Mouse (Mus musculus): Measurements from ENCODE around the gene Ywhae. TPM values are rescaled to one million over a fixed set of nuclear protein-coding genes. Genes with fewer than 3 reads are reported as not detected.

Gene Ywhae
- polyA plus RNA-seq, 1 experiment: 46.8 TPM

- no peak for TF ChIP-seq POLR2A (IDR thresholded peaks at IDR 0.05; ENCODE audit: low read depth, low read length)
- no peak for TF ChIP-seq CTCF (IDR thresholded peaks at IDR 0.05; ENCODE audit: extremely low read depth, insufficient read length, insufficient replicate concordance, low read depth, low read length)
- no peak overlapping the region for H3K4me3 ChIP-seq (ENCODE audit: low read depth, low read length)
- no peaks in the 10 kb centered on the region for H3K36me3 ChIP-seq (ENCODE audit: control insufficient read depth, insufficient read depth, low read length)
- H3K27me3 ChIP-seq (ENCODE audit: control insufficient read depth, insufficient read depth, low read length): peaks cover 29% of the 10 kb centered on the region
- H3K27ac ChIP-seq (ENCODE audit: insufficient read depth, low read depth, low read length): no peak overlapping the region
- WGBS: 74% methylated on average over 5 of the region's 5 CpGs
- no peaks in the 10 kb centered on the region for H3K4me1 ChIP-seq (ENCODE audit: control insufficient read depth, insufficient read depth, insufficient read length, low read length)
Observed at GRCm38 (mm10) chr11:75792535-75792934, 59.9 kb downstream of the Ywhae start.

- no peak overlapping the region for H3K4me3 ChIP-seq (ENCODE audit: low read depth, low read length)
- H3K27ac ChIP-seq (ENCODE audit: insufficient read depth, low read depth, low read length): no peak overlapping the region
- no peaks in the 10 kb centered on the region for H3K36me3 ChIP-seq (ENCODE audit: control insufficient read depth, insufficient read depth, low read length)
- no peak for TF ChIP-seq POLR2A (IDR thresholded peaks at IDR 0.05; ENCODE audit: low read depth, low read length)
- no peak for TF ChIP-seq CTCF (IDR thresholded peaks at IDR 0.05; ENCODE audit: extremely low read depth, insufficient read length, insufficient replicate concordance, low read depth, low read length)
- no peaks in the 10 kb centered on the region for H3K4me1 ChIP-seq (ENCODE audit: control insufficient read depth, insufficient read depth, insufficient read length, low read length)
- H3K27me3 ChIP-seq (ENCODE audit: control insufficient read depth, insufficient read depth, low read length): peaks cover 29% of the 10 kb centered on the region
- 89% methylated on average over 5 of the region's 5 CpGs for WGBS
Observed at GRCm38 (mm10) chr11:75793351-75793750, 60.7 kb downstream of the Ywhae start.

- H3K4me3 ChIP-seq (ENCODE audit: low read depth, low read length): peak overlapping the region; percentile 50
- 17% methylated on average over 45 of the region's 45 CpGs for WGBS
- H3K4me1 ChIP-seq (ENCODE audit: control insufficient read depth, insufficient read depth, insufficient read length, low read length): no peaks in the 10 kb centered on the region
- no peak for TF ChIP-seq CTCF (IDR thresholded peaks at IDR 0.05; ENCODE audit: extremely low read depth, insufficient read length, insufficient replicate concordance, low read depth, low read length)
- no peak for TF ChIP-seq POLR2A (IDR thresholded peaks at IDR 0.05; ENCODE audit: low read depth, low read length)
- no peak overlapping the region for H3K27ac ChIP-seq (ENCODE audit: insufficient read depth, low read depth, low read length)
- peaks cover 29% of the 10 kb centered on the region for H3K27me3 ChIP-seq (ENCODE audit: control insufficient read depth, insufficient read depth, low read length)
- no peaks in the 10 kb centered on the region for H3K36me3 ChIP-seq (ENCODE audit: control insufficient read depth, insufficient read depth, low read length)
Observed at GRCm38 (mm10) chr11:75794602-75795320, 62.1 kb downstream of the Ywhae start.

- Histone ChIP-seq H3K4me1 (ENCODE audit: control insufficient read depth, insufficient read depth, insufficient read length, low read length) (no peaks in the 10 kb centered on the region), H3K36me3 (ENCODE audit: control insufficient read depth, insufficient read depth, low read length) (no peaks in the 10 kb centered on the region), H3K4me3 (ENCODE audit: low read depth, low read length) (peak overlapping the region; percentile 50), H3K27ac (ENCODE audit: insufficient read depth, low read depth, low read length) (no peak overlapping the region), H3K27me3 (ENCODE audit: control insufficient read depth, insufficient read depth, low read length) (peaks cover 29% of the 10 kb centered on the region)
- TF ChIP-seq CTCF (IDR thresholded peaks at IDR 0.05; ENCODE audit: extremely low read depth, insufficient read length, insufficient replicate concordance, low read depth, low read length): no peak
- TF ChIP-seq POLR2A (IDR thresholded peaks at IDR 0.05; ENCODE audit: low read depth, low read length): no peak
- WGBS: 3% methylated on average over 42 of the region's 42 CpGs
Observed at GRCm38 (mm10) chr11:75795321-75795636, 62.6 kb downstream of the Ywhae start.

- Histone ChIP-seq H3K4me3 (ENCODE audit: low read depth, low read length) (peak within 1 kb of the TSS; percentile 50), H3K36me3 (ENCODE audit: control insufficient read depth, insufficient read depth, low read length) (no peaks in the 10 kb centered on the region), H3K4me1 (ENCODE audit: control insufficient read depth, insufficient read depth, insufficient read length, low read length) (no peaks in the 10 kb centered on the region), H3K27ac (ENCODE audit: insufficient read depth, low read depth, low read length) (no peak within 1 kb of the TSS), H3K27me3 (ENCODE audit: control insufficient read depth, insufficient read depth, low read length) (peaks cover 29% of the 10 kb centered on the region)
- no peak for TF ChIP-seq CTCF (IDR thresholded peaks at IDR 0.05; ENCODE audit: extremely low read depth, insufficient read length, insufficient replicate concordance, low read depth, low read length)
- TF ChIP-seq POLR2A (IDR thresholded peaks at IDR 0.05; ENCODE audit: low read depth, low read length): no peak
- WGBS: 12% methylated on average over 36 of the region's 37 CpGs
Observed at GRCm38 (mm10) chr11:75796029-75796445, 63.4 kb downstream of the Ywhae start, which contains the start of gene Doc2b. Doc2b (minus strand) TSS chr11:75796049.

GRCm38 (mm10) chr11:75796536-75797246 lies 64.0 kb downstream of the Ywhae start:
- Histone ChIP-seq H3K27ac (ENCODE audit: insufficient read depth, low read depth, low read length) (no peak overlapping the region), H3K4me1 (ENCODE audit: control insufficient read depth, insufficient read depth, insufficient read length, low read length) (no peaks in the 10 kb centered on the region), H3K36me3 (ENCODE audit: control insufficient read depth, insufficient read depth, low read length) (no peaks in the 10 kb centered on the region), H3K27me3 (ENCODE audit: control insufficient read depth, insufficient read depth, low read length) (peaks cover 29% of the 10 kb centered on the region), H3K4me3 (ENCODE audit: low read depth, low read length) (no peak overlapping the region)
- no peak for TF ChIP-seq POLR2A (IDR thresholded peaks at IDR 0.05; ENCODE audit: low read depth, low read length)
- no peak for TF ChIP-seq CTCF (IDR thresholded peaks at IDR 0.05; ENCODE audit: extremely low read depth, insufficient read length, insufficient replicate concordance, low read depth, low read length)
- WGBS: 77% methylated on average over 13 of the region's 13 CpGs

GRCm38 (mm10) chr11:75801369-75801768 lies 68.7 kb downstream of the Ywhae start:
- Histone ChIP-seq H3K27ac (ENCODE audit: insufficient read depth, low read depth, low read length) (no peak overlapping the region), H3K27me3 (ENCODE audit: control insufficient read depth, insufficient read depth, low read length) (peaks cover 5% of the 10 kb centered on the region; the same call in 1 of the 2 replicates), H3K36me3 (ENCODE audit: control insufficient read depth, insufficient read depth, low read length) (no peaks in the 10 kb centered on the region), H3K4me3 (ENCODE audit: low read depth, low read length) (no peak overlapping the region), H3K4me1 (ENCODE audit: control insufficient read depth, insufficient read depth, insufficient read length, low read length) (no peaks in the 10 kb centered on the region)
- TF ChIP-seq POLR2A (IDR thresholded peaks at IDR 0.05; ENCODE audit: low read depth, low read length): no peak
- no peak for TF ChIP-seq CTCF (IDR thresholded peaks at IDR 0.05; ENCODE audit: extremely low read depth, insufficient read length, insufficient replicate concordance, low read depth, low read length)
- 82% methylated on average over 4 of the region's 4 CpGs for WGBS

All from small intestine, adult 2 months (tissue).